Mouse (Mus musculus): Measurements from ENCODE around the gene Ascc2.

GRCm38 (mm10) chr11:4593849-4594607, 43.5 kb upstream of the Ascc2 start:
- TF ChIP-seq CTCF (IDR thresholded peaks at IDR 0.05; ENCODE audit: low read depth) (peak; percentile 30), EP300 (IDR thresholded peaks at IDR 0.05; ENCODE audit: low read depth) (no peak)

All from liver, embryonic 14.5 days (tissue).